Mouse (Mus musculus) urinary bladder, postnatal 4 days (tissue): ENCODE measurements around the gene Olfml3.

Source experiments
- DNase-seq, 2 experiments: peaks; one replicate each; pipeline ENCODE4 v3.0.0; 2021 to 2022; ENCODE audit warnings: low spot score in 2 of 2

Gene Olfml3

GRCm38 (mm10) chr3:103737778-103738571 is at the start of gene Olfml3:
Olfml3 (minus strand) TSS chr3:103738001.
- DNase-seq, result peak; percentile 77 to 90

- DNase-seq, result no peak
Measured at GRCm38 (mm10) chr3:103787225-103787624, 49.4 kb upstream of the Olfml3 start.

- DNase-seq, result no peak
Measured at GRCm38 (mm10) chr3:103782844-103783609, 45.2 kb upstream of the Olfml3 start.

GRCm38 (mm10) chr3:103780777-103781176 is 43.0 kb upstream of the Olfml3 start:
- DNase-seq, result no peak

GRCm38 (mm10) chr3:103780271-103780670 is 42.5 kb upstream of the Olfml3 start:
- DNase-seq, result no peak

- no peak for DNase-seq
Measured at GRCm38 (mm10) chr3:103779183-103779582, 41.4 kb upstream of the Olfml3 start.

- no peak for DNase-seq
Measured at GRCm38 (mm10) chr3:103778660-103779059, 40.9 kb upstream of the Olfml3 start.

GRCm38 (mm10) chr3:103777940-103778339 is 40.1 kb upstream of the Olfml3 start:
- no peak for DNase-seq

GRCm38 (mm10) chr3:103774009-103774408 is 36.2 kb upstream of the Olfml3 start:
- no peak for DNase-seq

GRCm38 (mm10) chr3:103773508-103773907 is 35.7 kb upstream of the Olfml3 start:
- DNase-seq, result no peak

GRCm38 (mm10) chr3:103772846-103773245 is 35.0 kb upstream of the Olfml3 start:
- DNase-seq, result no peak

GRCm38 (mm10) chr3:103771531-103772130 is 33.8 kb upstream of the Olfml3 start:
- DNase-seq, result peak; percentile 52 to 73

GRCm38 (mm10) chr3:103766789-103767188 is 29.0 kb upstream of the Olfml3 start:
- DNase-seq, result no peak

- DNase-seq, result no peak
Measured at GRCm38 (mm10) chr3:103759261-103759970, 21.6 kb upstream of the Olfml3 start.

- DNase-seq, result no peak
Measured at GRCm38 (mm10) chr3:103758456-103758855, 20.7 kb upstream of the Olfml3 start.

- DNase-seq, result no peak
Measured at GRCm38 (mm10) chr3:103756920-103757319, 19.1 kb upstream of the Olfml3 start.

- no peak for DNase-seq
Measured at GRCm38 (mm10) chr3:103755351-103755750, 17.6 kb upstream of the Olfml3 start.

GRCm38 (mm10) chr3:103751558-103751957 is 13.8 kb upstream of the Olfml3 start:
- no peak for DNase-seq

GRCm38 (mm10) chr3:103746711-103747110 is 8.9 kb upstream of the Olfml3 start:
- no peak for DNase-seq

GRCm38 (mm10) chr3:103745001-103745770 is 7.4 kb upstream of the Olfml3 start:
- no peak for DNase-seq

GRCm38 (mm10) chr3:103743208-103743607 is 5.4 kb upstream of the Olfml3 start:
- no peak for DNase-seq
